Mouse (Mus musculus): ENCODE results near the gene Rexo4.

The Rexo4 gene

DNA sequence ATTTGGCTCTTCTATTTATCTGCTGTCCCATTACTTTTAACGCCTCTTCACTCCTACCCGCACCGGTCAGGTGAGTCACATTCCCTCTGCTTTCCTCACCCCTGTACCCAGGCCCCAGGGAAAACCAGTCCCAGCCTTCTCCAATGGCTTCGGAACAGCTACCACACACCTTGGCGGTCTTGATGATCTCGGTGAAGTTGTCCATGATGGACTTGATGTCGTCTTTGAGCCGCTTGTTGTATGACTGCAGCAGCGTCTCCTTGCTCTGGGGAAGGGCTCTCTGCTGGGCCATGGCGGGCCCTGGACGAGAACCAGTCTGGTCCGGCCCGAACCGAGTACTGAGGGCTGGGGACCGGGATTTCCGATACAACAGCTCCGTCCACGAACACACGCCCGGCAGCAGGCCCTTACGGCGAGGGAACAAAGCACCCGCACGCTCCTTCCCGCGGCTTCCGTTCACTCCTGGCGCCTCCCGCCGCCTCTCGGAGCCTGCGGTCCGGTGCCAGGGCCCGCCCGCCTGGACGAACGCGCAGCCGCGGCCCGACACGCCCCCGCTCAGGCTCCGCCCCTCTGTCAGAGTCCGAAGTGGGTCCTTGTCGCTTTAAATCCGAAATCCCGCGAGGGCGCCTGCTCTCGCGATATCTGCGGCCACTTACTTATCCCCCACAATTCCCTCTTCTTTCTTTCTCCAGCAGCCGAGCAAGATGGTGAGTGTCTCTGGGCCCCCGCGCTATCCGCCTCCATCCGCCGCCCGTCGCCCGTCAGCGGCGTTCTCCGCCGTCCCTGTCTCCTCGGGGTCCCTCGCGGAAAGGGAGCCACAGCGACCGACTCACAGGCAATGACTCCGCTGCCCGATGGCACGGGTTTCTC lies 53.8 kb downstream of the Rexo4 start, which contains the start of the genes Med22 and Rpl7a:
Gene Med22, minus strand, starts transcription at position 554 of the 870 bp plus-strand sequence.
Gene Rpl7a, plus strand, starts transcription at position 641 of the 870 bp plus-strand sequence.
- DNase-seq (ENCODE audit: low spot score), result peak; percentile 100

DNA sequence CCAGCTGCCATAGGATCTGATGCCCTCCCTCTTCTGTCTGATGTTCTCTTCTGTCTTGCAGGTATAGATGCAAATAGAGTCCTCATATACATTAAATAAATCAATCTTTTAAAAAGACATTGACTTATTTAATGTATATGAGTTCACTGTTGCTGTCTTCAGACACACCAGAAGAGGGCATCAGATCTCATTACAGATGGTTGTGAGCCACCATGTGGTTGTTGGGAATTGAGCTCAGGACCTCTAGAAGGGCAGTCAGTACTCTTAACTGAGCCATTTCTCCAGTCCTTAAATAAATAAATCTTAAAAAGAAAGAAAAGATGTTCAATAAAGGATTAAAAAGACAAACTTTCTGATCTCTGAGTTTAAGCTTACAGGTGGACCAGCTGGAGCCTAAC lies 54.8 kb downstream of the Rexo4 start:
- DNase-seq (ENCODE audit: low spot score), result no peak

DNA sequence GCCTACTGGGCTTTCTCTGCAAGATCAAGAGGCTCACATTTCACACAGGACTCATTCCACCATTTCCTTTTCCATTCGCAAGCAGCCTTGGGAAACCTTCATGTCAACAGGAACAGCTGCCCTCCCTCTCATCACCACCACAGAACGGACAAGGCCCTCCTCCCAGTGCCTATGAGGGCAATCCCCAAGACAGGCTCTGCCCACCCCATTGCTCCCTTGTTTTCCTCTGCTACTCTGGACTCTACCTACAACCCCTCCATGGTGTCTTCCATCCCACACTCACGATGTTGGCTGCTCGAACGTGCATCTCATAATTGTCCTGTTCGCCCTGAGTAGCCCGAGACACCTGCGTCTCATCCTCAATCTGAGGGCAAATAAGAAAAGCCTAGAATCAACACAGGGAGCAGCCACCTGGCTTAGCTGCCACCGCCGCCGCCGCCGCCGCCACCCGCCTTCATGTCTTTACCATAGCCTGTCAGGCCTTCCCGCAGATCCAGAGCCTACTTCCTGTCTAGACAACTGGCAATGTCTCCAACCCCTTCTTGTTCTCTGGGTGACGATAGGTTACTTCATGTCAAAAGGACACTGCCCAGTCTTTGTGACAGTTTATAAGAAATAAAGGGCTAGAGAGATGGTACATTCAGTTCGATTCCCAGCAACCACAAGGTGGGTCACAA lies 55.3 kb downstream of the Rexo4 start:
- no peak for DNase-seq (ENCODE audit: low spot score)

DNA sequence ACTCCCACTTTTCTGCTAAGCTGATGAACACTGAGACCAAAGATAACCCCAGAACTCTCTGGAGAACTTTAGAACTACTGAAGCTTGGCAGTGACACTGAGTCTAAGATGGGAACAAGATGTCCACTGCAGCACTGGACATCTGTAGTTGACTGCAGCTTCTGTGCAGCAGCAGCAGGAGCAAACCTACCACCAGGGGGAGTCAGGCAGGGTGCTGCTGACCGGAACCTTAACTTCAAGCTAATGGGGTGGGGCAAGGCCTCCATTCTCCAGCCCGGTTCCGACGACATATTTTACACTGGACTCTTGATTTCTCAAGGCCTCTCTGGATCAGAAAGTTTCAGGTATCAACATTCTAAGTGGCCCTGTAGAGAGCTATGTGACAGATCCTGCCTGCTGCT lies 57.1 kb downstream of the Rexo4 start:
- no peak for DNase-seq (ENCODE audit: low spot score)

DNA sequence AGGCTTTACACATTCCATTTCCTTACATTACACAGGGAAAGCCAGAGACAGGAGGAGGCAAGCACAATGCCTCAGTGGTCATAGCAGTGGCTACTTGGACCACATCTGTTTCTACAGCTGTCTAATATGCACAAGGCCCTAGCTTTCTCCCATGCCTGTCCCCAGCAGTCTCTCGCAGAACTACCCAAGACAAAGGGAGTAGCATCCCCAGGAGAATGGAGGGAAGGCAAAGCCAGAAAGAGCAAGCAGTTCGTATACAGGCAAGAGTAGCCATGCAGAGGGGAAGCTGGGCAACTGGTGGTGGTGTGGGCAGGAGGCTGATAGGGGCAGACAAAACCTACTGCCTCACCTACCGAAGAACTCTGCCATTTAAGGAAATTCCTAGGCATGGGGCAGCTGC lies 57.8 kb downstream of the Rexo4 start:
- DNase-seq (ENCODE audit: low spot score), result no peak

DNA sequence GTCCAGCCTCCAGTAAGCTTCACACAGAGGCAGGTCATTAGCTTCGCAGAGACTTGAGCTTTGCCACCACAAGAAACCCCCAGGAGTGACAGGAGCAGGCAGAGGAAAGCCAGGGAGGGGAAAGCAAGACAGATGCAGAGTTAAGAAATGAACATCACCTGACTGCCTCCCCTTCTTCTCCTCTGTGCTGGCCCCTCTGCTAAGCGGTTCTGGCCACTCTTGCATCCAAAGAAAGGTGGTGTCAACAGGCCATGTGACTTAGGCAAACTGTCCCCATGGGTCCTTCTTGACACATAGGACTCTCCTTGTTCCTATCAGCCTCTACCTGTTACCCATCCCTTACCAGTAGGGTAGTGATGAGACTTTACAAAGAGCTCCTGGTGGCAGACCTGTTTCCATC lies 58.2 kb downstream of the Rexo4 start:
- DNase-seq (ENCODE audit: low spot score), result no peak

Data from layer of hippocampus, adult 11-12 months (tissue).